Mouse (Mus musculus): ENCODE measurements around the gene Psmd12.

DNA sequence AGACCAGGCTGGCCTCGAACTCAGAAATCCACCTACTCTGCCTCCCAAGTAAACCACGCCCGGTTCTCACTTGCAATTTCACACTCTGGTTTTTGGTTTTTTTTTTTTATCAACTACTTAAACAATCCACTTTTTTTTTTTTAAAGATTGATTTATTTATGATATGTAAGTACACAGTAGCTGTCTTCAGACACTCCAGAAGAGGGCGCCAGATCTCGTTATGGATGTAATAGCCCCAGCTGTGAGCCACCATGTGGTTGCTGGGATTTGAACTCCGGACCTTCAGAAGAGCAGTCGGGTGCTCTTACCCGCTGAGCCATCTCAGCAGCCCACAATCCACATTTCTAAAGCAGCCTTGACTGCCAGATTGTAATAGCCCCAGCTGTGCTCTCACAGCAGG, 23.5 kb downstream of the Psmd12 start:
- TF ChIP-seq CTCF (conservative IDR thresholded peaks at IDR 0.05; ENCODE audit: low read length) (peak; percentile 35), NANOG (IDR thresholded peaks at IDR 0.05; ENCODE audit: borderline replicate concordance, low read length) (no peak), POU5F1 (IDR thresholded peaks at IDR 0.05; ENCODE audit: borderline replicate concordance, low read length) (no peak)

Measured in E14TG2a.4 (cell line).